Comparison of ENCODE assay signal across 9 mouse cellular contexts in the genomic region with DNA sequence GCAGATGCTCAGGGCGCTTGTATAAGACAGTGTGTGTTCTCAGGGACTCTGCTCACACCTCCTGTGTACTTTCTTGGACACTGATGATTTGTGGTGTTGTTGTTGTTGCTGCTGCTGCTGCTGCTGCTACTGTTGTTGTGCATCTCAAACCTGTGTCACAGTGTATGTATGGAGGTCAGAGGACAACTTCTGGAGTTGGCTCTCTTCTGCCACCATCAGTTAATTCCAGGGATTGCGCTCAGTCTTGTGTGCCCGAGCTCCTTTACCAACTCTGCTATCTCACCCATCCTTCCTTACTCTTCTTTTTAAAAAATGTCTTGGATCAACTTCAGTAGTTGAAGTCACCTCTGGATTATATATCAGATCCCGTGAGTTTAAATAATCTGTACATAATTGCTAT. TPM values are rescaled to one million over a fixed set of nuclear protein-coding genes. Genes with fewer than 3 reads are reported as not detected.
A peak's percentile ranks its signal among the peaks of the same experiment; 100 is the strongest.
DNase-seq lines count a peak whose midpoint lies in the region; ATAC-seq and TF ChIP-seq lines count a peak whose summit lies in the region.
"Had no signal": no experiment of that assay in that cellular context is flagged by ENCODE, and none has a peak within 500 bp of the region (broad histone marks: within the 10 kb centered on the region; RNA-seq: fewer than 3 reads in every experiment).

No protein-coding gene starts in this region.

- no peak overlapping the region for H3K9ac ChIP-seq in heart, embryonic 16.5 days (ENCODE audit: low read length)
- H3K9ac ChIP-seq: stomach, embryonic 15.5 days had no signal

- peaks cover 10% of the 10 kb centered on the region for H3K36me3 ChIP-seq in heart, embryonic 16.5 days (ENCODE audit: control insufficient read depth, insufficient read depth)

- peak; percentile 49 for ATAC-seq in heart, embryonic 16.5 days (replicated peaks; ENCODE audit: extremely low read depth, insufficient read depth, low FRiP score)

- WGBS in heart, embryonic 16.5 days, result 63% methylated on average over 4 of the region's 4 CpGs
- 70% methylated on average over 4 of the region's 4 CpGs for WGBS in lung, adult 2 months

- DNase-seq in gastrocnemius, adult 18-20 months (ENCODE audit: low spot score), result peak; percentile 56
- DNase-seq in gastrocnemius, postnatal 14 days, result no peak
- peak; percentile 53 to 55 for DNase-seq in right cerebral cortex, adult 2 months (ENCODE audit: low spot score in 2 of 2)
- DNase-seq in right cerebral cortex, adult 18-20 months, result no peak
- peak; percentile 69 to 76 for DNase-seq in cerebellum, adult 18-20 months
- DNase-seq in lung, adult 2 months, result peak; percentile 54
- DNase-seq in spleen, postnatal 36 days (ENCODE audit: low spot score in 2 of 2), result peak; percentile 10 to 26

- intact Hi-C loops in gastrocnemius, postnatal 14 days (cut with DNase I; ENCODE audit: low total_unique reads), result loop anchor here (5.0 kb wide), 1 partner anchor 107 kb away; a partner anchor contains a TSS

- H3K27ac ChIP-seq in heart, embryonic 16.5 days (ENCODE audit: low read length), result no peak overlapping the region
- H3K27ac ChIP-seq: stomach, embryonic 15.5 days had no signal

- TF ChIP-seq POLR2A in lung, adult 2 months (IDR thresholded peaks at IDR 0.05; ENCODE audit: borderline replicate concordance, extremely low read depth, low read depth, low read length), result no peak

- no peak overlapping the region for H3K4me2 ChIP-seq in heart, embryonic 16.5 days (ENCODE audit: low read depth, low read length)
- H3K4me2 ChIP-seq: stomach, embryonic 15.5 days had no signal

- peaks cover 14% of the 10 kb centered on the region for H3K4me1 ChIP-seq in heart, embryonic 16.5 days (ENCODE audit: control insufficient read depth, insufficient read depth, low read length)
- H3K4me1 ChIP-seq in lung, adult 2 months (ENCODE audit: control insufficient read depth, insufficient read depth, low read length), result no peaks in the 10 kb centered on the region
- H3K4me1 ChIP-seq: stomach, embryonic 15.5 days had no signal

- H3K9me3 ChIP-seq in heart, embryonic 16.5 days (replicated peaks; ENCODE audit: control insufficient read depth, low read length), result no peaks in the 10 kb centered on the region
- H3K9me3 ChIP-seq: stomach, embryonic 15.5 days had no signal

- H3K4me3 ChIP-seq in heart, embryonic 16.5 days (ENCODE audit: low read length), result no peak overlapping the region
- H3K4me3 ChIP-seq in lung, adult 2 months (replicated peaks; ENCODE audit: extremely low read depth, low read depth, low read length), result no peak overlapping the region
- H3K4me3 ChIP-seq: stomach, embryonic 15.5 days had no signal

- no peaks in the 10 kb centered on the region for H3K27me3 ChIP-seq in heart, embryonic 16.5 days (ENCODE audit: control insufficient read depth, insufficient read depth, low read length)
- H3K27me3 ChIP-seq: stomach, embryonic 15.5 days had no signal

- TF ChIP-seq CTCF in lung, adult 2 months (IDR thresholded peaks at IDR 0.05; ENCODE audit: insufficient read depth, low read length), result peak; percentile 67

RNA-seq across cellular contexts. Expression of a gene that starts 43.7 kb away (rescaled TPM):
- total RNA-seq in gastrocnemius, adult 18-20 months (2021), result 10 to 100 TPM; 38.7 to 41.2 TPM
- total RNA-seq in gastrocnemius, postnatal 14 days (2021), result 10 to 100 TPM; 43.1 to 47.0 TPM
- polyA plus RNA-seq in heart, embryonic 16.5 days (2015; fragmentation: Nextera tagmentation; extraction: Ambion mirVana), result 104 and 109 TPM in 2 replicates
- polyA plus RNA-seq in lung, adult 2 months (2012; rRNA removed), result 4.9 and 8.8 TPM in 2 replicates

Comparison
In these comparisons a context has a peak if more than half of its experiments do, and no peak if none do; other contexts are left out.
1. DNase-seq: peak in gastrocnemius, adult 18-20 months (single experiment), right cerebral cortex, adult 2 months (2 of 2), cerebellum, adult 18-20 months (2 of 2), lung, adult 2 months (single experiment) and spleen, postnatal 36 days (2 of 2); none in gastrocnemius, postnatal 14 days (single experiment) and right cerebral cortex, adult 18-20 months (single experiment).